Mouse (Mus musculus): ENCODE results near the gene Snx12.
A peak's percentile ranks its signal among the peaks of the same experiment; 100 is the strongest.

The Snx12 gene

GRCm38 (mm10) chrX:101221834-101222795 is at the start of gene Snx12:
Gene Snx12, minus strand, starts transcription at chrX:101222563.
- peak; percentile 86 for DNase-seq (ENCODE audit: low spot score)

- DNase-seq (ENCODE audit: low spot score) = no peak
Observed at GRCm38 (mm10) chrX:101268755-101269124, 46.4 kb upstream of the Snx12 start, which contains the start of gene Gm20489. Gene Gm20489, minus strand, starts transcription at chrX:101269023.

GRCm38 (mm10) chrX:101268025-101268754 is 45.8 kb upstream of the Snx12 start, which contains the start of gene Il2rg:
Gene Il2rg, minus strand, starts transcription at chrX:101268255.
- DNase-seq (ENCODE audit: low spot score) = no peak

GRCm38 (mm10) chrX:101266631-101267030 is 44.3 kb upstream of the Snx12 start:
- DNase-seq (ENCODE audit: low spot score) = no peak

GRCm38 (mm10) chrX:101263892-101264291 is 41.5 kb upstream of the Snx12 start, which contains the start of gene Gm614:
Gene Gm614, minus strand, starts transcription at chrX:101263992.
- DNase-seq (ENCODE audit: low spot score) = no peak

- DNase-seq (ENCODE audit: low spot score) = no peak
Observed at GRCm38 (mm10) chrX:101260441-101261325, 38.3 kb upstream of the Snx12 start.

- DNase-seq (ENCODE audit: low spot score) = no peak
Observed at GRCm38 (mm10) chrX:101256603-101257002, 34.2 kb upstream of the Snx12 start.

- DNase-seq (ENCODE audit: low spot score) = no peak
Observed at GRCm38 (mm10) chrX:101254740-101255139, 32.4 kb upstream of the Snx12 start.

- DNase-seq (ENCODE audit: low spot score) = peak; percentile 88
Observed at GRCm38 (mm10) chrX:101253952-101254729, 31.8 kb upstream of the Snx12 start, which contains the start of gene Foxo4. Gene Foxo4, plus strand, starts transcription at chrX:101254528.

- no peak for DNase-seq (ENCODE audit: low spot score)
Observed at GRCm38 (mm10) chrX:101245011-101245410, 22.6 kb upstream of the Snx12 start.

GRCm38 (mm10) chrX:101222796-101223162 is 416 bp upstream of the Snx12 start:
- DNase-seq (ENCODE audit: low spot score) = no peak

GRCm38 (mm10) chrX:101189285-101189684 is 33.1 kb downstream of the Snx12 start:
- DNase-seq (ENCODE audit: low spot score) = no peak

- DNase-seq (ENCODE audit: low spot score) = no peak
Observed at GRCm38 (mm10) chrX:101187647-101188046, 34.7 kb downstream of the Snx12 start.

- no peak for DNase-seq (ENCODE audit: low spot score)
Observed at GRCm38 (mm10) chrX:101173388-101173787, 49.0 kb downstream of the Snx12 start.

- peak; percentile 23 for DNase-seq (ENCODE audit: low spot score)
Observed at GRCm38 (mm10) chrX:101168425-101168824, 53.9 kb downstream of the Snx12 start.

GRCm38 (mm10) chrX:101163739-101164138 is 58.6 kb downstream of the Snx12 start:
- DNase-seq (ENCODE audit: low spot score) = no peak

GRCm38 (mm10) chrX:101163278-101163677 is 59.1 kb downstream of the Snx12 start:
- DNase-seq (ENCODE audit: low spot score) = no peak

GRCm38 (mm10) chrX:101162532-101162931 is 59.8 kb downstream of the Snx12 start:
- no peak for DNase-seq (ENCODE audit: low spot score)

GRCm38 (mm10) chrX:101157488-101157887 is 64.9 kb downstream of the Snx12 start:
- no peak for DNase-seq (ENCODE audit: low spot score)

- no peak for DNase-seq (ENCODE audit: low spot score)
Observed at GRCm38 (mm10) chrX:101156369-101156768, 66.0 kb downstream of the Snx12 start.

- no peak for DNase-seq (ENCODE audit: low spot score)
Observed at GRCm38 (mm10) chrX:101147506-101147905, 74.9 kb downstream of the Snx12 start.

All from ovary, adult 18-20 months (tissue).